Mouse (Mus musculus) CD8-positive naive resting alpha-beta T cell, adult 2 months (primary cell): ENCODE data around the gene Anp32a.
A peak's percentile ranks its signal among the peaks of the same experiment; 100 is the strongest.

Source experiments
- DNase-seq, 2 experiments: peaks; one replicate each; pipeline ENCODE4 v3.0.0; 2022; ENCODE audit warnings: low read depth in 2 of 2, low spot score in 2 of 2

Anp32a gene

GRCm38 (mm10) chr9:62400531-62401170, 59.6 kb downstream of the Anp32a start:
- no peak for DNase-seq

- no peak for DNase-seq
These were observed 60.5 kb downstream of the Anp32a start for GRCm38 (mm10) chr9:62401589-62401988.

- no peak for DNase-seq
These were observed 65.4 kb downstream of the Anp32a start for GRCm38 (mm10) chr9:62406423-62407013.

- no peak for DNase-seq
These were observed 66.5 kb downstream of the Anp32a start for GRCm38 (mm10) chr9:62407357-62408146.

GRCm38 (mm10) chr9:62418742-62419141, 77.6 kb downstream of the Anp32a start:
- DNase-seq = no peak

- DNase-seq = no peak
These were observed 79.3 kb downstream of the Anp32a start for GRCm38 (mm10) chr9:62420261-62420917.

- peak; percentile 35 to 58 for DNase-seq
These were observed 79.9 kb downstream of the Anp32a start for GRCm38 (mm10) chr9:62421027-62421426.

GRCm38 (mm10) chr9:62421911-62422310, 80.8 kb downstream of the Anp32a start:
- DNase-seq = no peak

- DNase-seq = no peak
These were observed 81.8 kb downstream of the Anp32a start for GRCm38 (mm10) chr9:62422926-62423325.

GRCm38 (mm10) chr9:62423871-62424270, 82.8 kb downstream of the Anp32a start:
- DNase-seq = no peak

- peak in 1 of 2 experiments; percentile 34 for DNase-seq
These were observed 84.2 kb downstream of the Anp32a start for GRCm38 (mm10) chr9:62425265-62425664.

- DNase-seq = no peak
These were observed 84.9 kb downstream of the Anp32a start for GRCm38 (mm10) chr9:62426021-62426420.

GRCm38 (mm10) chr9:62426531-62426930, 85.4 kb downstream of the Anp32a start:
- DNase-seq = no peak

- no peak for DNase-seq
These were observed 85.9 kb downstream of the Anp32a start for GRCm38 (mm10) chr9:62427010-62427409.
